Mouse (Mus musculus): ENCODE data around the gene Fktn. TPM values are rescaled to one million over a fixed set of nuclear protein-coding genes. Genes with fewer than 3 reads are reported as not detected.

Gene Fktn
- polyA plus RNA-seq (2017; shearing (Covaris generic)): 7.5 TPM

DNA sequence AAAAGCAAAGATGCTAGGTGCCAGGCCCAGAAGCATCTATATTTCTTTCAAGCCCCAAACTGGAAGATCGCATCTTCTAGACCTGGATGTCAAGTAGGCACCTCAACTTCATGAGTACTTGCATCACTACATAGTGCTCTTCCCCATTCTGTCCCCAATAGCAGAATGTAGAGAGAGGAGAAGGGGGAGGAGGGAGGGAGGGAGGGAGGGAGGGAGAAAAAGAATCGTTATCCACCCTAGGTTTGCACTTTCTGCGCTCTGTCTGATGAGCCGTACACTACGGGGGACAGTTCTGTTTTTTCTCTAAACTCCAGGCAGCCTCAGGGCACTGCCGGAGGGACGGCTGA lies at the start of gene Fktn:
Gene Fktn (plus strand): TSS at position 295 of the 347 bp plus-strand sequence.

DNA sequence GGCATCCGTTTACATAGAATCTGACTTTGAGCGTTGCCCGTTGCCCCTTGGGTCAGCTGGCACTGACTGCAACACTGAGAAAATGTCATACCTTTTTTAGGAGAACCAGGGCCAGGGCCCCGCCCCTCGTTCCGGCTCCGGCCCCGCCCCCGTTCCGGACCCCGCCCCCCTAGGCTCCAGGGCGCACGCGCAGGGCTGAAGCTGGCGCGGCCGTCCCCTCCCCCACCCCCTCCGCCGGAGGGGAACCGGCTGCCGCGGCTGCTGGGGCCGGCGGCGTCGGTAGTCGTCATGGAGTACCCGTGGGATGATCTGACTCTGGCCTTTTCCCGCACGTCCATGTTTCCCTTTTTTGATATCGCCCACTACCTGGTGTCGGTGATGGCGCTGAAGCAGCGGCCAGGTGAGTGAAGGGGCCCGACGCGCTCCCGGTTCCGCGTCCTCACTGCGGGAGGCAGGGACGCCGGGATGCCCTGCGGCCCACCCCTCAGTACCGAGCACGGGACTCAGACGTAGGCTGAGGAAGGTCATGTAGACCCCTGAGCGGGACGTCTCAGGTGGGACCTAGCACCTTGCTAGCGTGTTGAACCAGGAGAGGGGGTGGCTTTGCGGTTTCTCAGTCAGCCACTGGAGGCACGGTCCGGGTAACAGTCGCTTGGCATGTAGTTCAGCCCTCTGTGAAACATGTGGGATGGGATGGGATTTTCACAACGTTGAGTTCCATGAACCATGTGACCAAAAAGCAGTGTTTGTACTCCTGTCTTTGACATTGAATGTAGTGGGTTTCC lies 112.2 kb downstream of the Fktn start, which contains the start of gene Tmem38b:
Gene Tmem38b (plus strand): TSS at position 225 of the 785 bp plus-strand sequence.

Other genes with a start within 250 kb of the Fktn start
- 8.3 TPM for gene Fsd1l, start 82.5 kb upstream of the Fktn start, polyA plus RNA-seq (2017; shearing (Covaris generic))
- not detected for gene Tal2, start 65.7 kb downstream of the Fktn start, polyA plus RNA-seq (2017; shearing (Covaris generic))
- 17.9 TPM for gene Tmem38b, start 112.0 kb downstream of the Fktn start, polyA plus RNA-seq (2017; shearing (Covaris generic))

Measured in activated CD4-positive, CD25-positive, alpha-beta regulatory T cell, adult 9 weeks (primary cell).